Mouse (Mus musculus) testis, adult 2 months (tissue): ENCODE results near the gene Gpr119. TPM values are rescaled to one million over a fixed set of nuclear protein-coding genes. Genes with fewer than 3 reads are reported as not detected.

Source experiments
- H3K27ac ChIP-seq: fragments of 200-500 bp; 2 replicates; pipeline ENCODE4 v1.5.1; 2012; ENCODE audit warnings: low read depth, low read length; ENCODE audit not compliant: control insufficient read depth, insufficient read depth
- H3K27me3 ChIP-seq: fragments of 200-500 bp; 2 replicates; pipeline ENCODE4 v1.6.1; 2012; ENCODE audit warnings: mild to moderate bottlenecking, low read length, moderate library complexity; ENCODE audit not compliant: control insufficient read depth, insufficient read depth
- H3K36me3 ChIP-seq: fragments of 200-500 bp; 2 replicates; pipeline ENCODE4 v1.6.1; 2012; ENCODE audit warnings: mild to moderate bottlenecking, low read length; ENCODE audit not compliant: control insufficient read depth, insufficient read depth
- H3K4me1 ChIP-seq: fragments of 200-500 bp; 2 replicates; pipeline ENCODE4 v1.6.1; 2012; ENCODE audit warnings: low read length; ENCODE audit not compliant: control insufficient read depth, insufficient read depth
- H3K4me3 ChIP-seq: fragments of 200-500 bp; 2 replicates; pipeline ENCODE4 v1.5.1; 2012; ENCODE audit warnings: low read depth, mild to moderate bottlenecking, low read length, moderate library complexity, mixed read lengths; ENCODE audit not compliant: control insufficient read depth
- CTCF ChIP-seq: fragments of 200-500 bp; IDR thresholded peaks from 2 replicates; pipeline ENCODE4 v1.5.1; 2012; ENCODE audit warnings: low read depth, mild to moderate bottlenecking, inconsistent platforms, low read length, moderate library complexity; ENCODE audit not compliant: control insufficient read depth, insufficient read depth, insufficient replicate concordance
- POLR2A ChIP-seq: fragments of 200-500 bp; IDR thresholded peaks from 2 replicates; pipeline ENCODE4 v1.6.1; 2012; ENCODE audit warnings: low read depth, mild to moderate bottlenecking, inconsistent platforms, low read length, moderate library complexity; ENCODE audit not compliant: control insufficient read depth
- polyA plus RNA-seq: library from polyadenylated mRNA; depleted of rRNA; stranded (reverse); fragments of >200 nt; gene quantifications from 2 replicates; pipeline ENCODE4 v1.2.3, GENCODE M21; 2012; rRNA removed

The Gpr119 gene
- polyA plus RNA-seq, 1 experiment = not detected

DNA sequence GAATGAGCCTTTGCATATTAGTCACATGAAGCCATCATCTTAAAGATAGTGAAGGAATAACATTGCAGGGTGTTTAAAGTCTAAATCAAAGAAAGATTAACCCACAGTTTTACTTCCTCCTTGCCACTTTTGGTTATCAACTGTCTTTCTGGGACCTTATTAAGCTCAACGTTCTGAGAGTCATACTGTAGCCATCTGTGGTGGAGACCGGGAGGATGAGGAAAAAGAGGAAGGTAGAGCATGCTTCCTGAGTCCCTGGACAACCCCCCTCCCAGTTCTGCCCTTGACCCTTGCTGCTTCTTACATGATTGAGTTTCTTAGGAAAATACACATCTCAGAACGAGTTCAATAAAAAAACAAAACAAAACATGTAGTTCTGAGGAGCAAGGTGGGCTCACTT lies 2.6 kb downstream of the Gpr119 start:
- Histone ChIP-seq H3K27ac (no peak overlapping the region), H3K27me3 (no peaks in the 10 kb centered on the region), H3K4me3 (no peak overlapping the region), H3K36me3 (no peaks in the 10 kb centered on the region), H3K4me1 (no peaks in the 10 kb centered on the region)
- TF ChIP-seq CTCF (no peak), POLR2A (no peak)

DNA sequence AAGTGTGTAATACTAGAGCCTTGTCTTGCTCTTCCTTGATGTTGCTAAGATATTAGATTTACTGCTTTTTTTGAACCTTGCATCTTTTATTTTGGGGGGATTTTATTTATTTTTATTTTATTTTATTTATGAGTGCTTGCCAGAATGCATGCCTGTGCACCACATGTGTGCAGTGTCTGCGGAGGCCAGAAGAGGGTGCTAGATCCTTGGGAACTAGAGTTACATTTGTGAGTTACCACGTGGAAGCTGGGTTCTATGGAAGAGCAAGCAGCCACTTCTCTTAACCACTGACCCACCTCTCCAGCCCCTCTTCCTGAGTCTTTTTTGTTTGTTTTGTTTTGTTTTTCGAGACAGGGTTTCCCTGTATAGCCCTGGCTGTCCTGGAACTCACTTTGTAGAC lies 4.7 kb downstream of the Gpr119 start:
- Histone ChIP-seq H3K4me1 (no peaks in the 10 kb centered on the region), H3K27me3 (no peaks in the 10 kb centered on the region), H3K4me3 (no peak overlapping the region), H3K27ac (no peak overlapping the region), H3K36me3 (no peaks in the 10 kb centered on the region)
- TF ChIP-seq POLR2A (no peak), CTCF (no peak)

DNA sequence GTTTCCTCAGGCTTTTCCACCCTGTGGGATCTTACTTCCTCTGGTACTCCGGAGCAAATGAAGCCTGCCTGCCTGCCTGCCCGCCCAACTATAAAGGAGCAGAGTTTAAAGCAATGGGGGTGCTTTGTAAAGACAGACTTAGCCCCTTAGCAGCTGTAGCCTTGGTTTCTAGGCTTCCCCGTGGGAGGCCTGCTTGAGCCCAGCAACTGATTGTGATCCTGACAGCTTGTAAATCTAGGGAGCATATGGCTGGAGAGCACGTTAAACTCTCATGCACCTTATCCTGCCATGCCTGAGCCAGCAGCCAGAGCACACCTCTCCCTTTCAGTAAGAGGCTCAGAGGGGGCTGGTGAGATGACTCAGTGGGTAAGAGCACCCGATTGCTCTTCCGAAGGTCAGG lies 7.5 kb downstream of the Gpr119 start:
- no peaks in the 10 kb centered on the region for H3K36me3 ChIP-seq
- H3K4me3 ChIP-seq = no peak overlapping the region
- no peak for TF ChIP-seq CTCF
- no peak for TF ChIP-seq POLR2A
- H3K27me3 ChIP-seq = no peaks in the 10 kb centered on the region
- H3K4me1 ChIP-seq = no peaks in the 10 kb centered on the region
- no peak overlapping the region for H3K27ac ChIP-seq

DNA sequence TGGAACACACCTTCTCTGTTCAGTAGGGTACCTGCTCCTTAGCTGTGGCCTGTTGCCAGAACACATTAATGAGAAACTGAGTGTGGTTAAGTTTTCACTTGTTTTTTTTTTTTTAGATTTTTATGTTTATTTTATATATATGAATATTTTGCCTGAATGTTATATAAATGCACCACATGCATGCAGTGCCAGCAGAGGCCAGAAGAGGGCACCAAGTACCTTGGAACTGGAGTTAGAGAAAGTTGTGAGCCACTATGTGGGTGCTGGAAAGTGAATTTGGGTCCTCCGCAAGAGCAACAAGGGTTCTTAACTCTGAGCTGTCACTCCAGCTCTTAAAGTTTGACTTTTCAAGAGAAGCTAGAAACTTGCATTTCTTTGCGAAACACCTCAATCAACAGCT lies 30.2 kb downstream of the Gpr119 start:
- Histone ChIP-seq H3K27ac (no peak overlapping the region), H3K4me1 (no peaks in the 10 kb centered on the region), H3K36me3 (no peaks in the 10 kb centered on the region), H3K4me3 (no peak overlapping the region), H3K27me3 (no peaks in the 10 kb centered on the region)
- TF ChIP-seq POLR2A (no peak), CTCF (no peak)

DNA sequence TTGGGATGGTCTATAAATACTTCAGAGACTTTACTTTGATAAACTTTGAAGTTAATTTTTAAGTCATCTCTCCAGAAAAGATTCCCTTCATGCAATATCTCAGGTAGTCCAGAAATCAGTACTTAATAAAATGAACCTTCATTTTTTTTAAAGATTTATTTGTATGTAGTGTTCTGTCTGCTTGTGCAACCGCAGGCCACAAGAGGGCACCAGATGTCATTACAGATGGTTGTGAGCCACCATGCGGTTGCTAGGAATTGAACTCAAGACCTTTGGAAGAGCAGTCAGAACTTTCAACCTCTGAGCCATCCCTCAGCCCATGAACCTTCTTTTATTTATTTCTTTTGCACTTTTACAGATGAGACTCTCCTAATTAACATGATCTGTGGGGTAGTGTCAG lies 37.2 kb downstream of the Gpr119 start:
- Histone ChIP-seq H3K4me1 (no peaks in the 10 kb centered on the region), H3K36me3 (no peaks in the 10 kb centered on the region), H3K27me3 (no peaks in the 10 kb centered on the region), H3K27ac (no peak overlapping the region), H3K4me3 (no peak overlapping the region)
- no peak for TF ChIP-seq POLR2A

- Histone ChIP-seq H3K27ac (peak overlapping the region; percentile 72), H3K4me3 (peak overlapping the region; percentile 92), H3K36me3 (no peaks in the 10 kb centered on the region), H3K27me3 (no peaks in the 10 kb centered on the region), H3K4me1 (no peaks in the 10 kb centered on the region)
- TF ChIP-seq CTCF (no peak), POLR2A (no peak)
Measured at GRCm38 (mm10) chrX:48624054-48624420, 50.2 kb downstream of the Gpr119 start.

DNA sequence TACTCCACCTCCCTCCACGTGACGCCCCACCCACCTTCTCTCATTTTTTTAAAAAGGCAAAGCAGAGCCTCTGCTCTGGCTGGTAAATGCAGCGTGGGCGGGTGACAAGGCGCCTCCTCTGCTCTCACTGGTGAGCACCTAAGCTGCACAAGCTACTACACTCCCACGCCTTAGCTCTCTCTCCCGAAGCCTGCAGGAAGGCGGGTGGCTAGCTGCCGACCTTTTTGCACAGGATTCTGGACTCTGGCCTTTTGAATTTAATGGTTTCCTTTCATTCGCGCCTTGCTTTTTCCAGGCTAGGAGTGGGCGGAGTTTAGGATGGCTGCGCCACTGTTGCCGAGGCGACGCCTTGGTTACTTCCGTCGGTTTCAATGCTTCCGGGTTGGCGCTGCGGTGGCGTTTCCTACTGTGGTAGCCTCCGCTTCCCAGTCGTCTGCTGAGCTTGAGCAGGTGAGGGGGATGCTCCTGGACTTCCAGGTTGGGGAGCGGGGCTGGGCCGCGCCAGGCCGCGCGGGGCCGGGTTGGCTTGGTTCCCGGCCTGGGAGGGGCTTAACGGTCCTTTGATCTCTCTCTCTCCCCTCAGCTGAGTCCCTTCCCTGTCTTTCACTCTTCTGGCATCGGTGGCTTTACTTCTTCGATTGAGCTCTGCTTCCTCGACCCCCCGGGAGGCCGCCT lies 50.8 kb downstream of the Gpr119 start, which contains the start of gene Slc25a14:
Slc25a14 (plus strand) TSS at position 35 of the 675 bp plus-strand sequence.
- peak within 1 kb of the TSS; percentile 92 for H3K4me3 ChIP-seq
- TF ChIP-seq CTCF (no peak), POLR2A (peak; percentile 49; the same call in 1 of the 2 replicates)
- H3K27me3 ChIP-seq = no peaks in the 10 kb centered on the region
- no peaks in the 10 kb centered on the region for H3K36me3 ChIP-seq
- H3K27ac ChIP-seq = peak within 1 kb of the TSS; percentile 72
- no peaks in the 10 kb centered on the region for H3K4me1 ChIP-seq

DNA sequence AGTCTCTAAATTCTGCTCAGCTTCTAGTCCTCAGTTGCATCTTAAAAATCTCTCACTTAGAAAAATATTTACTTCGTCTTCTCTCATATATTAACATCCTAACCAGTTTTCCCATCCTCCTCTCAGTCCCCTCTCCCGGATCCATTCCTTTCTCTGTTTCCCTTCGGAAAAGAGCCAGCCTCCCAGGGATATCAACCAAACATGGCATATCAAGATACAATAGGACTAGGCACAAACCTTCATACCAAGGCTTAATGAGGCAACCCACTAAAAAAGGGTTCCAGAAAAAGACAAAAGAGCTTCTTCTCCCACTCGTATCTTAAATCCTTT lies 51.3 kb downstream of the Gpr119 start:
- Histone ChIP-seq H3K4me1 (no peaks in the 10 kb centered on the region), H3K27me3 (no peaks in the 10 kb centered on the region), H3K4me3 (peak overlapping the region; percentile 92), H3K27ac (peak overlapping the region; percentile 72; the same call in 1 of the 2 replicates), H3K36me3 (no peaks in the 10 kb centered on the region)
- TF ChIP-seq POLR2A (no peak), CTCF (no peak)

Other genes with a start within 250 kb of the Gpr119 start
- gene Elf4, start 211.3 kb downstream of the Gpr119 start, polyA plus RNA-seq = 2.7 and 4.4 TPM in 2 replicates
- 4.6 and 5.6 TPM in 2 replicates for gene Aifm1, start 160.9 kb downstream of the Gpr119 start, polyA plus RNA-seq
- gene Rab33a, start 155.2 kb downstream of the Gpr119 start, polyA plus RNA-seq = 0.41 and 0.78 TPM in 2 replicates
- 2.3 and 4.1 TPM in 2 replicates for gene Zfp280c, start 80.0 kb downstream of the Gpr119 start, polyA plus RNA-seq
- 2.4 and 5.1 TPM in 2 replicates for gene Slc25a14, start 51.1 kb downstream of the Gpr119 start, polyA plus RNA-seq
- gene Rbmx2, start 20.5 kb upstream of the Gpr119 start, polyA plus RNA-seq = 1.2 and 1.6 TPM in 2 replicates
- gene Gm595, start 203.2 kb upstream of the Gpr119 start, polyA plus RNA-seq = 5.6 and 7.7 TPM in 2 replicates